In genomic region chr6:127404070-127404810, GRCm38 (mm10) we compare ENCODE assay signal across 8 mouse cellular contexts. TPM values are rescaled to one million over a fixed set of nuclear protein-coding genes. Genes with fewer than 3 reads are reported as not detected.
DNase-seq lines count a peak whose midpoint lies in the region; ATAC-seq and TF ChIP-seq lines count a peak whose summit lies in the region.

No protein-coding gene starts in this region.

- peak; percentile 50; the same call in 1 of the 2 replicates for ATAC-seq in lung, postnatal 0 days
- peak; percentile 50; the same call in 1 of the 2 replicates for ATAC-seq in intestine, embryonic 16.5 days
- peak; percentile 95 for ATAC-seq in neural tube, embryonic 14.5 days (ENCODE audit: low read depth)

- no peaks in the 10 kb centered on the region for H3K27me3 ChIP-seq in lung, postnatal 0 days (replicated peaks; ENCODE audit: insufficient read depth, low read length)
- no peaks in the 10 kb centered on the region for H3K27me3 ChIP-seq in intestine, embryonic 16.5 days (replicated peaks; ENCODE audit: control insufficient read depth, insufficient read depth, low read length)
- H3K27me3 ChIP-seq in neural tube, embryonic 14.5 days (ENCODE audit: control insufficient read depth, insufficient read depth, low read length), result no peaks in the 10 kb centered on the region

- no peak overlapping the region for H3K27ac ChIP-seq in lung, postnatal 0 days (ENCODE audit: low read length)
- no peak overlapping the region for H3K27ac ChIP-seq in intestine, embryonic 16.5 days (ENCODE audit: low read length)
- peak overlapping the region; percentile 28; the same call in 1 of the 2 replicates for H3K27ac ChIP-seq in neural tube, embryonic 14.5 days (ENCODE audit: low read depth, low read length)

- H3K4me3 ChIP-seq in lung, postnatal 0 days (ENCODE audit: low read depth, low read length), result no peak overlapping the region
- H3K4me3 ChIP-seq in intestine, embryonic 16.5 days (ENCODE audit: low read length), result no peak overlapping the region
- H3K4me3 ChIP-seq in neural tube, embryonic 14.5 days (ENCODE audit: low read depth, low read length), result no peak overlapping the region

- TF ChIP-seq EP300 in lung, postnatal 0 days (IDR thresholded peaks at IDR 0.05), result no peak

- WGBS in lung, postnatal 0 days, result 31% methylated on average over 12 of the region's 13 CpGs
- WGBS in intestine, embryonic 16.5 days, result 39% methylated on average over 13 of the region's 13 CpGs
- WGBS in neural tube, embryonic 14.5 days, result 21% methylated on average over 13 of the region's 13 CpGs

- H3K9me3 ChIP-seq in lung, postnatal 0 days (ENCODE audit: low read length), result no peaks in the 10 kb centered on the region
- no peaks in the 10 kb centered on the region for H3K9me3 ChIP-seq in intestine, embryonic 16.5 days (ENCODE audit: control insufficient read depth, low read length)
- H3K9me3 ChIP-seq in neural tube, embryonic 14.5 days (ENCODE audit: control insufficient read depth, low read length), result no peaks in the 10 kb centered on the region

- no peaks in the 10 kb centered on the region for H3K4me1 ChIP-seq in lung, postnatal 0 days (ENCODE audit: insufficient read depth, low read depth, low read length)
- H3K4me1 ChIP-seq in intestine, embryonic 16.5 days (ENCODE audit: control insufficient read depth, insufficient read depth, low read length), result no peaks in the 10 kb centered on the region
- 0 out of 2 replicates have a peak, but pooled peaks cover 2% of the 10 kb centered on the region for H3K4me1 ChIP-seq in neural tube, embryonic 14.5 days (ENCODE audit: control insufficient read depth, insufficient read depth, low read length)

- H3K9ac ChIP-seq in lung, postnatal 0 days (replicated peaks; ENCODE audit: low read depth), result no peak overlapping the region
- H3K9ac ChIP-seq in intestine, embryonic 16.5 days (ENCODE audit: low read depth, low read length), result no peak overlapping the region
- no peak overlapping the region for H3K9ac ChIP-seq in neural tube, embryonic 14.5 days (replicated peaks; ENCODE audit: low read depth, low read length)

- DNase-seq in adrenal gland, postnatal 10 days, result peak; percentile 74
- DNase-seq in adrenal gland, postnatal 4 days (ENCODE audit: low spot score in 2 of 2), result no peak
- peak; percentile 54 for DNase-seq in lung, postnatal 0 days (ENCODE audit: low spot score)
- no peak for DNase-seq in lung, postnatal 36 days
- DNase-seq in embryo, embryonic 9.5 days (ENCODE audit: extremely low spot score), result no peak
- DNase-seq in thymus, postnatal 36 days, result no peak

- H3K4me2 ChIP-seq in lung, postnatal 0 days (replicated peaks; ENCODE audit: low read depth, low read length), result no peak overlapping the region
- H3K4me2 ChIP-seq in intestine, embryonic 16.5 days (ENCODE audit: low read depth, low read length), result no peak overlapping the region
- no peak overlapping the region for H3K4me2 ChIP-seq in neural tube, embryonic 14.5 days (ENCODE audit: low read depth, low read length)

- H3K36me3 ChIP-seq in lung, postnatal 0 days (ENCODE audit: insufficient read depth, low read length), result no peaks in the 10 kb centered on the region
- H3K36me3 ChIP-seq in intestine, embryonic 16.5 days (ENCODE audit: control insufficient read depth, insufficient read depth, low read length), result no peaks in the 10 kb centered on the region
- no peaks in the 10 kb centered on the region for H3K36me3 ChIP-seq in neural tube, embryonic 14.5 days (ENCODE audit: control insufficient read depth, insufficient read depth, low read length)

- no peak for TF ChIP-seq CTCF in lung, postnatal 0 days (IDR thresholded peaks at IDR 0.05)

RNA-seq across cellular contexts. Expression of gene Parp11, which starts 42.4 kb away (rescaled TPM):
- total RNA-seq in adrenal gland, postnatal 10 days (2021), result 10 to 100 TPM; 15.3 to 25.4 TPM
- total RNA-seq in adrenal gland, postnatal 4 days (2021), result 10 to 100 TPM; 26.3 to 30.9 TPM
- 10.6 and 11.5 TPM in 2 replicates for polyA plus RNA-seq in lung, postnatal 0 days (2015; fragmentation: Nextera tagmentation; extraction: Ambion mirVana)
- polyA plus RNA-seq in intestine, embryonic 16.5 days (2015; fragmentation: Nextera tagmentation; extraction: Ambion mirVana), result 17.3 and 17.8 TPM in 2 replicates
- 89.3 and 90.8 TPM in 2 replicates for polyA plus RNA-seq in neural tube, embryonic 14.5 days (2014; fragmentation: Nextera tagmentation; extraction: Ambion mirVana)

Comparison
In these comparisons a context has a peak if more than half of its experiments do, and no peak if none do; other contexts are left out.
1. DNase-seq: peak in adrenal gland, postnatal 10 days (single experiment) and lung, postnatal 0 days (single experiment); none in adrenal gland, postnatal 4 days (0 of 2), lung, postnatal 36 days (single experiment), embryo, embryonic 9.5 days (single experiment) and thymus, postnatal 36 days (0 of 2).
2. Peak in every context shown above with its lines, with median percentiles within 50 percentile points of each other: ATAC-seq.